Mouse (Mus musculus): Measurements from ENCODE around the gene Ldlrad3.

Ldlrad3 gene

GRCm38 (mm10) chr2:102183720-102184480, 2.3 kb downstream of the Ldlrad3 start:
- WGBS: 67% methylated on average over 7 of the region's 7 CpGs

- WGBS: 62% methylated on average over 2 of the region's 2 CpGs
Observed at GRCm38 (mm10) chr2:102181459-102181858, 4.7 kb downstream of the Ldlrad3 start.

- 42% methylated on average over 5 of the region's 5 CpGs for WGBS
Observed at GRCm38 (mm10) chr2:102176434-102176772, 9.8 kb downstream of the Ldlrad3 start.

- WGBS: 46% methylated on average over 15 of the region's 15 CpGs
Observed at GRCm38 (mm10) chr2:102175741-102176433, 10.3 kb downstream of the Ldlrad3 start.

GRCm38 (mm10) chr2:102172458-102172857, 13.7 kb downstream of the Ldlrad3 start:
- 73% methylated on average over 4 of the region's 4 CpGs for WGBS

GRCm38 (mm10) chr2:102166550-102167325, 19.4 kb downstream of the Ldlrad3 start:
- 72% methylated on average over 15 of the region's 15 CpGs for WGBS

- 87% methylated on average over 3 of the region's 3 CpGs for WGBS
Observed at GRCm38 (mm10) chr2:102163106-102163505, 23.1 kb downstream of the Ldlrad3 start.

GRCm38 (mm10) chr2:102157555-102157954, 28.6 kb downstream of the Ldlrad3 start:
- WGBS: 90% methylated on average over 3 of the region's 3 CpGs

GRCm38 (mm10) chr2:102157010-102157409, 29.2 kb downstream of the Ldlrad3 start:
- WGBS: 74% methylated on average over 9 of the region's 9 CpGs

GRCm38 (mm10) chr2:102156460-102156859, 29.7 kb downstream of the Ldlrad3 start:
- 60% methylated on average over 9 of the region's 9 CpGs for WGBS

GRCm38 (mm10) chr2:102155306-102156015, 30.7 kb downstream of the Ldlrad3 start:
- 68% methylated on average over 5 of the region's 5 CpGs for WGBS

- WGBS: 66% methylated on average over 6 of the region's 6 CpGs
Observed at GRCm38 (mm10) chr2:102154771-102155211, 31.4 kb downstream of the Ldlrad3 start.

GRCm38 (mm10) chr2:102154328-102154727, 31.9 kb downstream of the Ldlrad3 start:
- WGBS: 80% methylated on average over 4 of the region's 4 CpGs

GRCm38 (mm10) chr2:102153516-102153915, 32.7 kb downstream of the Ldlrad3 start:
- 90% methylated on average over 4 of the region's 4 CpGs for WGBS

GRCm38 (mm10) chr2:102152851-102153250, 33.3 kb downstream of the Ldlrad3 start:
- WGBS: 92% methylated on average over 5 of the region's 5 CpGs

GRCm38 (mm10) chr2:102149058-102149457, 37.1 kb downstream of the Ldlrad3 start:
- 47% methylated on average over 2 of the region's 2 CpGs for WGBS

GRCm38 (mm10) chr2:102148093-102148492, 38.1 kb downstream of the Ldlrad3 start:
- WGBS: 73% methylated on average over 6 of the region's 6 CpGs

GRCm38 (mm10) chr2:102147561-102147960, 38.6 kb downstream of the Ldlrad3 start:
- 76% methylated on average over 4 of the region's 4 CpGs for WGBS

GRCm38 (mm10) chr2:102146386-102146785, 39.8 kb downstream of the Ldlrad3 start:
- WGBS: 59% methylated on average over 8 of the region's 8 CpGs

- 81% methylated on average over 3 of the region's 3 CpGs for WGBS
Observed at GRCm38 (mm10) chr2:102145036-102145435, 41.1 kb downstream of the Ldlrad3 start.

- WGBS: 84% methylated on average over 1 of the region's 1 CpGs
Observed at GRCm38 (mm10) chr2:102144311-102144710, 41.9 kb downstream of the Ldlrad3 start.

Measured in cerebral cortex, adult 2 months (tissue).